Mouse (Mus musculus) myocyte (in vitro differentiated cells): Measurements from ENCODE around the gene E130114P18Rik.

Experiments used
- E2F4 ChIP-seq: IDR thresholded peaks from one replicate; pipeline ENCODE4 v1.6.1; 2011; ENCODE audit warnings: mild to moderate bottlenecking, control low read depth, moderate library complexity; ENCODE audit not compliant: insufficient read depth
- MYOG ChIP-seq, 3 experiments: IDR thresholded peaks; one replicate each; pipeline ENCODE4 v1.6.1; 2011; ENCODE audit warnings: control low read depth in 2 of 3, low read depth in 2 of 3, mild to moderate bottlenecking in 2 of 3; ENCODE audit not compliant: insufficient read length in 2 of 3, control insufficient read depth in 1 of 3, insufficient read depth in 1 of 3
- POLR2A ChIP-seq: IDR thresholded peaks from one replicate; pipeline ENCODE4 v1.6.1; 2011; ENCODE audit warnings: low read depth, mild to moderate bottlenecking, control low read depth, moderate library complexity; ENCODE audit not compliant: insufficient read length
- POLR2AphosphoS2 ChIP-seq: IDR thresholded peaks from one replicate; pipeline ENCODE4 v1.6.1; 2011; ENCODE audit warnings: low read depth, control low read depth; ENCODE audit not compliant: insufficient read length
- TCF12 ChIP-seq: IDR thresholded peaks from one replicate; pipeline ENCODE4 v1.6.1; 2011; ENCODE audit warnings: mild to moderate bottlenecking, control low read depth; ENCODE audit not compliant: poor library complexity, insufficient read depth, severe bottlenecking
- USF1 ChIP-seq: IDR thresholded peaks from one replicate; pipeline ENCODE4 v1.6.1; 2011; ENCODE audit warnings: low read depth, mild to moderate bottlenecking, control low read depth, moderate library complexity

- TF ChIP-seq POLR2A, result no peak
- no peak for TF ChIP-seq USF1
- TF ChIP-seq POLR2AphosphoS2, result no peak
- TF ChIP-seq E2F4, result no peak
- TF ChIP-seq TCF12, result no peak
- no peak for TF ChIP-seq MYOG (IDR thresholded peaks at IDR 0.05; ENCODE audit: control insufficient read depth in 1 of 3, insufficient read depth in 1 of 3, insufficient read length in 2 of 3, low read depth in 2 of 3)
Measured at GRCm38 (mm10) chr4:97693931-97694330, 83.9 kb downstream of the E130114P18Rik start.
